Mouse (Mus musculus): ENCODE results near the gene Marveld1. TPM values are rescaled to one million over a fixed set of nuclear protein-coding genes. Genes with fewer than 3 reads are reported as not detected.

Gene Marveld1
- polyA plus RNA-seq, 1 experiment from 2014 or later: 9.2 TPM

GRCm38 (mm10) chr19:42125501-42126218, 21.5 kb upstream of the Marveld1 start:
- 85% methylated on average over 11 of the region's 11 CpGs for WGBS

GRCm38 (mm10) chr19:42126219-42126605, 21.0 kb upstream of the Marveld1 start:
- DNase-seq (ENCODE audit: low spot score) (no peak), ATAC-seq (ENCODE audit: insufficient read depth, low FRiP score, low TSS enrichment) (no peak)
- no peak overlapping the region for H3K4me3 ChIP-seq (ENCODE audit: low read depth, low read length)
- H3K4me1 ChIP-seq (ENCODE audit: control insufficient read depth, insufficient read depth, low read length): peaks cover 13% of the 10 kb centered on the region
- H3K27me3 ChIP-seq (ENCODE audit: control insufficient read depth, insufficient read depth, low read length): no peaks in the 10 kb centered on the region
- H3K4me2 ChIP-seq (ENCODE audit: low read depth): no peak overlapping the region
- H3K9me3 ChIP-seq (ENCODE audit: control insufficient read depth, low read length): no peaks in the 10 kb centered on the region
- H3K9ac ChIP-seq (ENCODE audit: low read length): no peak overlapping the region
- no peak overlapping the region for H3K27ac ChIP-seq (ENCODE audit: low read depth, low read length)
- no peaks in the 10 kb centered on the region; the same call in 1 of the 2 replicates for H3K36me3 ChIP-seq (ENCODE audit: control insufficient read depth, insufficient read depth, low read length)
- WGBS: 90% methylated on average over 6 of the region's 6 CpGs

More at GRCm38 (mm10) chr19:42125501-42126218, 21.5 kb upstream of the Marveld1 start:
- no peaks in the 10 kb centered on the region; the same call in 1 of the 2 replicates for H3K36me3 ChIP-seq (ENCODE audit: control insufficient read depth, insufficient read depth, low read length)
- peaks cover 13% of the 10 kb centered on the region for H3K4me1 ChIP-seq (ENCODE audit: control insufficient read depth, insufficient read depth, low read length)
- DNase-seq (ENCODE audit: low spot score) (no peak), ATAC-seq (ENCODE audit: insufficient read depth, low FRiP score, low TSS enrichment) (no peak)
- H3K27ac ChIP-seq (ENCODE audit: low read depth, low read length): no peak overlapping the region
- no peaks in the 10 kb centered on the region for H3K9me3 ChIP-seq (ENCODE audit: control insufficient read depth, low read length)
- H3K9ac ChIP-seq (ENCODE audit: low read length): no peak overlapping the region
- H3K4me2 ChIP-seq (ENCODE audit: low read depth): no peak overlapping the region
- H3K4me3 ChIP-seq (ENCODE audit: low read depth, low read length): no peak overlapping the region
- no peaks in the 10 kb centered on the region for H3K27me3 ChIP-seq (ENCODE audit: control insufficient read depth, insufficient read depth, low read length)

GRCm38 (mm10) chr19:42127024-42127423, 20.2 kb upstream of the Marveld1 start:
- H3K27ac ChIP-seq (ENCODE audit: low read depth, low read length): no peak overlapping the region
- ATAC-seq (ENCODE audit: insufficient read depth, low FRiP score, low TSS enrichment): no peak

GRCm38 (mm10) chr19:42128052-42128740, 19.0 kb upstream of the Marveld1 start:
- Histone ChIP-seq H3K9me3 (ENCODE audit: control insufficient read depth, low read length) (no peaks in the 10 kb centered on the region), H3K4me2 (ENCODE audit: low read depth) (peak overlapping the region; percentile 94), H3K9ac (ENCODE audit: low read length) (peak overlapping the region; percentile 69), H3K36me3 (ENCODE audit: control insufficient read depth, insufficient read depth, low read length) (no peaks in the 10 kb centered on the region; the same call in 1 of the 2 replicates), H3K4me1 (ENCODE audit: control insufficient read depth, insufficient read depth, low read length) (peaks cover 13% of the 10 kb centered on the region), H3K4me3 (ENCODE audit: low read depth, low read length) (peak overlapping the region; percentile 55), H3K27me3 (ENCODE audit: control insufficient read depth, insufficient read depth, low read length) (no peaks in the 10 kb centered on the region), H3K27ac (ENCODE audit: low read depth, low read length) (no peak overlapping the region; the same call in 1 of the 2 replicates)
- ATAC-seq (ENCODE audit: insufficient read depth, low FRiP score, low TSS enrichment) (no peak; the same call in 1 of the 2 replicates), DNase-seq (ENCODE audit: low spot score) (no peak)
- WGBS: 7% methylated on average over 23 of the region's 23 CpGs

More at GRCm38 (mm10) chr19:42127024-42127423, 20.2 kb upstream of the Marveld1 start:
- WGBS: 95% methylated on average over 5 of the region's 5 CpGs
- Histone ChIP-seq H3K4me3 (ENCODE audit: low read depth, low read length) (no peak overlapping the region), H3K9me3 (ENCODE audit: control insufficient read depth, low read length) (no peaks in the 10 kb centered on the region), H3K4me2 (ENCODE audit: low read depth) (no peak overlapping the region), H3K4me1 (ENCODE audit: control insufficient read depth, insufficient read depth, low read length) (peaks cover 13% of the 10 kb centered on the region), H3K27me3 (ENCODE audit: control insufficient read depth, insufficient read depth, low read length) (no peaks in the 10 kb centered on the region), H3K36me3 (ENCODE audit: control insufficient read depth, insufficient read depth, low read length) (no peaks in the 10 kb centered on the region; the same call in 1 of the 2 replicates), H3K9ac (ENCODE audit: low read length) (no peak overlapping the region)
- no peak for DNase-seq (ENCODE audit: low spot score)

GRCm38 (mm10) chr19:42128787-42129508, 18.3 kb upstream of the Marveld1 start, which contains the start of gene Avpi1:
Avpi1 (minus strand) TSS chr19:42129059.
- peak; percentile 96 for ATAC-seq (ENCODE audit: insufficient read depth, low FRiP score, low TSS enrichment)
- Histone ChIP-seq H3K36me3 (ENCODE audit: control insufficient read depth, insufficient read depth, low read length) (no peaks in the 10 kb centered on the region), H3K27ac (ENCODE audit: low read depth, low read length) (no peak within 1 kb of the TSS; the same call in 1 of the 2 replicates), H3K27me3 (ENCODE audit: control insufficient read depth, insufficient read depth, low read length) (no peaks in the 10 kb centered on the region), H3K4me1 (ENCODE audit: control insufficient read depth, insufficient read depth, low read length) (peaks cover 13% of the 10 kb centered on the region), H3K4me3 (ENCODE audit: low read depth, low read length) (peak within 1 kb of the TSS; percentile 55), H3K9me3 (ENCODE audit: control insufficient read depth, low read length) (no peaks in the 10 kb centered on the region), H3K4me2 (ENCODE audit: low read depth) (peak within 1 kb of the TSS; percentile 94), H3K9ac (ENCODE audit: low read length) (peak within 1 kb of the TSS; percentile 69)
- DNase-seq (ENCODE audit: low spot score): peak; percentile 95
- WGBS: under 1% methylated on average over 54 of the region's 54 CpGs

GRCm38 (mm10) chr19:42129509-42130293, 17.5 kb upstream of the Marveld1 start:
- 0 out of 2 replicates have a peak, but pooled peaks have one; percentile 18 for ATAC-seq (ENCODE audit: insufficient read depth, low FRiP score, low TSS enrichment)
- peak overlapping the region; percentile 55 for H3K4me3 ChIP-seq (ENCODE audit: low read depth, low read length)
- peak overlapping the region; percentile 94 for H3K4me2 ChIP-seq (ENCODE audit: low read depth)
- H3K36me3 ChIP-seq (ENCODE audit: control insufficient read depth, insufficient read depth, low read length): no peaks in the 10 kb centered on the region
- peaks cover 13% of the 10 kb centered on the region for H3K4me1 ChIP-seq (ENCODE audit: control insufficient read depth, insufficient read depth, low read length)
- WGBS: 26% methylated on average over 14 of the region's 14 CpGs
- H3K9ac ChIP-seq (ENCODE audit: low read length): peak overlapping the region; percentile 12
- H3K27ac ChIP-seq (ENCODE audit: low read depth, low read length): no peak overlapping the region; the same call in 1 of the 2 replicates
- DNase-seq (ENCODE audit: low spot score): peak; percentile 30
- H3K9me3 ChIP-seq (ENCODE audit: control insufficient read depth, low read length): no peaks in the 10 kb centered on the region
- no peaks in the 10 kb centered on the region for H3K27me3 ChIP-seq (ENCODE audit: control insufficient read depth, insufficient read depth, low read length)

- Histone ChIP-seq H3K27ac (ENCODE audit: low read depth, low read length) (no peak overlapping the region), H3K4me1 (ENCODE audit: control insufficient read depth, insufficient read depth, low read length) (peaks cover 13% of the 10 kb centered on the region), H3K4me2 (ENCODE audit: low read depth) (0 out of 2 replicates have a peak overlapping the region, but pooled peaks have one; percentile 4), H3K9ac (ENCODE audit: low read length) (no peak overlapping the region), H3K27me3 (ENCODE audit: control insufficient read depth, insufficient read depth, low read length) (no peaks in the 10 kb centered on the region), H3K4me3 (ENCODE audit: low read depth, low read length) (no peak overlapping the region), H3K9me3 (ENCODE audit: control insufficient read depth, low read length) (no peaks in the 10 kb centered on the region), H3K36me3 (ENCODE audit: control insufficient read depth, insufficient read depth, low read length) (no peaks in the 10 kb centered on the region)
- DNase-seq (ENCODE audit: low spot score) (no peak), ATAC-seq (ENCODE audit: insufficient read depth, low FRiP score, low TSS enrichment) (no peak)
- 58% methylated on average over 3 of the region's 3 CpGs for WGBS
Measured at GRCm38 (mm10) chr19:42130294-42130606, 16.9 kb upstream of the Marveld1 start.

- Histone ChIP-seq H3K4me2 (ENCODE audit: low read depth) (no peak overlapping the region), H3K9me3 (ENCODE audit: control insufficient read depth, low read length) (no peaks in the 10 kb centered on the region), H3K4me1 (ENCODE audit: control insufficient read depth, insufficient read depth, low read length) (peaks cover 13% of the 10 kb centered on the region), H3K27me3 (ENCODE audit: control insufficient read depth, insufficient read depth, low read length) (no peaks in the 10 kb centered on the region), H3K36me3 (ENCODE audit: control insufficient read depth, insufficient read depth, low read length) (no peaks in the 10 kb centered on the region), H3K9ac (ENCODE audit: low read length) (no peak overlapping the region), H3K4me3 (ENCODE audit: low read depth, low read length) (no peak overlapping the region), H3K27ac (ENCODE audit: low read depth, low read length) (no peak overlapping the region)
- 51% methylated on average over 5 of the region's 5 CpGs for WGBS
- ATAC-seq (ENCODE audit: insufficient read depth, low FRiP score, low TSS enrichment): no peak
- no peak for DNase-seq (ENCODE audit: low spot score)
Measured at GRCm38 (mm10) chr19:42131101-42131500, 16.1 kb upstream of the Marveld1 start.
